Mouse (Mus musculus) left cerebral cortex, adult 11 months (tissue): Measurements from ENCODE around the gene Lrriq3.
A peak's percentile ranks its signal among the peaks of the same experiment; 100 is the strongest.

Source experiments
- DNase-seq: peaks from one replicate; pipeline ENCODE4 v3.0.0; 2022; ENCODE audit warnings: low spot score

The Lrriq3 gene

DNA sequence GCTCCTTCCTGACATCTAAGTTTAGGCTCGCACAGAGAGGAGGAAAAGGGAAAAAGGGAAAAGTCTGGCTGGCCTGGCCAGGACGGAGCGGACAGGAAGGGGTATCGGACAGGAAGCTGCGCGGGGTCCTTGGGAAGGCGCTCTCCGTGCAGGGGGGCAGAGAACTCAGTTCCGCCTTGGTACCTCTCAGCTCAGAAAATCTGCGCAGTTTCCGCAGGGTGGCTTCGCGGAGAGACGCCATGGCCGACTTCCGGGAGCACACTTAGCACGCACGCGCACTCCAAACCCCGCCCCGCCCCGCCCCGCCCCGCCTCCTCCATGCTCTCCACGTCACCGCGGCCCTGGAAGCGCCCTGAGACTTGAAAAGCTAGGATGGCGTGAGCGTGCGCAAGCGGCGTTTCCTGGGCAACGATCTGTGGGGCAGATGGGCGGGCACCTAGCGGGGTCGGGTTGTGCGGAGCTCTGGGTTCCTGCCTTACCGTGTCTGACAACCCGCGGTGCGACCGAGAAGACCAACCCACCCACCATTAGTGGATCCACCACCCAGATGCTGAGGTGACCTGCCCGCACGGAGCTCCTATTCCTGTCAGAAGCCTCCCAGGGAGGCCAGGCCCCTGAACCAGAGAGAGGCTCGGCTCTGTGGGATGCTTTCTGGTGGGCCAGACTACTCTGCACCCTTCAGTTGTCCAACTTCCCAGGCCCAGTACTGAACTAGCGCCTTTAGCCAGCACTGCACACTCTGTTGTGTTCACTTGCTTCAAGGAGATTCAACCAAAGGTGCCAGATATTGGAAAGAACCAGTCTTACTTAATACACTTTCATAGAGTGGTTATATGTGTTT lies at the start of gene Lrriq3, which contains the start of gene Fpgt:
Gene Lrriq3 (plus strand): TSS at position 319 of the 841 bp plus-strand sequence.
Gene Fpgt (minus strand): TSS at position 288 of the 841 bp plus-strand sequence.
- DNase-seq, result peak; percentile 86

DNA sequence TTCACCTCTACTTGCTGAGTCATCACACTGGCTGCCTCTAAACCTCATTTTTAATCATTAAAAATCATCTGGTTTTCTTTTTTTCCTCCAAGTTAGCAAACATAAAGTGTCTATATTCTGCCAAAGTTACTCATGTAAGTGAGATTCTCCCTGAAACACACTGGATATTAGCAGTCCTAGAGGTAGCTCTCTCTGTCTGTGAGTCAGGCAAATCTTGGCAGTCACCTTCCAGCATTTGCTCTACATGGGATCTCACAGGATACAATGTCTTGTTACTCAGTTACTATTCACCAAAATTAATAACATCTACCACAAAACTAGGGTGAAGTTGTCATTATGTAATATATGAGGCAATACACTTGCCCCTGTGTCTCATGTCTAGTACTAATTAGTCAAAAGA lies 41.2 kb upstream of the Lrriq3 start:
- no peak for DNase-seq

DNA sequence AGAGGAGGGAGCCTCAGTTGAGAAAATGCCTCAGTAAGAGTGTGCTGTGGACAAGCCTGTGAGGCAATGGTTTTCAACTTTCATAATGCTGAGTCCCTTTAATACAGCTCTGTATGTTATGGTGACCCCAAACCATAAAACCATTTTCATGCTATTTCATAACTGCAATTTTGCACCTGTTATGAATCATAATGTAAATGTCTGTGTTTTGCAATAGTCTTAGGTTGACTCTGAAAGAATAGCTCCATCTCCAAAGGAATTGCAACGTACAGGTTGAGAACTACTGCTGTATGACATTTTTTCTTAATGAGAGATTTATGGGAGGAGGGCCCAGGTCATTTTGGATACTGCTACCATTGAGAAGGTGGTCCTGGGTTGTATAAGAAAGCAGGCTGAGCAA lies 40.0 kb upstream of the Lrriq3 start:
- DNase-seq, result no peak

DNA sequence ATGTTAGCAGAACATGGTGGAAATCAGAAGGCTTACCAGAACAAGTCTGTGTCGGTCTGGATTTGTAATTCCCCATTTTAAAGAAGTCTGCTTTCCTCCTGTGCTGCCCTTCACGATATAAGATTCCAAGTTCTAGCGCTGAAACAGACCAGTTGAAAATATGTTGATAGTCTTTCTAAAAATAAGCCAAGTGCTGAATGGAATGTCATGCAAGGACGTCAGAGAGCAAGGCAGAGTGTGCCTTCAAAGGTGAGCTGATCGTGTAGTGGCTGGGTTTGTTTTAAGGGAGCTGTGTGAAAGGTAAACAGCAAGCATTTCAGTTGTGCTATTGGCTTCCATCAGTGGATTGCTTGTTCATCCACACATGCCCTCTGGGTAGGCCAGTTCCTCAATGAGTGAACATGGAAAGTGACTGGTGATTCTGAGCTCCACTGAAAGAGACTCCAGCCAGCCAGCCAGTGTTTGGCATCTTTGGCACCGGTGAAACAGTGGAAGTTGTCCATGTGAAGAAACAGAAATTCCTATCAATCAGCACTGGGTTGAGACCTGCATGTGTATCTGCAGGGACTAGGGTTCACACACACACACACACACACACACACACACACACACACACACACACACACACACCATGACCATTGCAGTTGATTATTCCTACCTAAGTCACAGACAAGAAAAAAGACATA lies 37.9 kb upstream of the Lrriq3 start, which contains the start of gene Tnni3k:
Gene Tnni3k (minus strand): TSS at position 177 of the 686 bp plus-strand sequence.
- no peak for DNase-seq

DNA sequence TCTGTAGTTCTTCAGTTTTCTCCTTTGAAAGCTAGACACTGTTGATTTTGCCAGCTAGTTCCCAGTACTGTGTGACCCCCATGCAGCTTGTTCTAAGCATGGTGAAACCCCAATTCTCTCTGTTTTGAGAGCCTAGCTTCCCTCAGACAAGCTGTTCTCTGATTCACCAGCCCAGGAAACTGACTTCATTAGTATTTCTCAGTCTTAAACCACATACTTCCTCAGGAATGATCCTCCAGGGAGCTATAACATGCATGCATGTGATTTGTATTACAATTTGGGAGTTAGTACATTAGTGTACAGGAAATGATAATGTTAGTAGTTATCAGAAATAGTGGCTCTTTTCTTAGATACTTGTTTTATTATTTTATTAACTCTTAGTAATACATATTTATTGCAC lies 36.6 kb upstream of the Lrriq3 start:
- DNase-seq, result no peak

DNA sequence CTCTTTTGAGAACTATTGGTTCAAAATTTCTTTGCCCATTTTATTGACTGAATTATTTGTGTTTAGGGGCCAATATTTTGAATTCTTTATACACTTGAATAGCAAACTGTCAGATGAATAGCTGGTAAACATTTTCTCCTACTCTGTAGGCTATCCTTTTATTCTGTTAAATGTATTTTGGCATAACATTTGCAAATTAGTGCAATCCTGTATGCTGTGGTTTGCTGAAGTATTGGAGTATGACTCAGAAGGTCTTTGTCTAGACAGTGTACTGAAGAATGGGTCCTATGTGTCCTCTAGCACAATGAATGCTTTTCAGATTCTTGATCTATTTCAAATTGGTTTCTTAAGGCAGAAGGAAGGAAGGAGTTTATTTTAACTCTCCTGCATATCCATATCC lies 35.7 kb upstream of the Lrriq3 start:
- no peak for DNase-seq

DNA sequence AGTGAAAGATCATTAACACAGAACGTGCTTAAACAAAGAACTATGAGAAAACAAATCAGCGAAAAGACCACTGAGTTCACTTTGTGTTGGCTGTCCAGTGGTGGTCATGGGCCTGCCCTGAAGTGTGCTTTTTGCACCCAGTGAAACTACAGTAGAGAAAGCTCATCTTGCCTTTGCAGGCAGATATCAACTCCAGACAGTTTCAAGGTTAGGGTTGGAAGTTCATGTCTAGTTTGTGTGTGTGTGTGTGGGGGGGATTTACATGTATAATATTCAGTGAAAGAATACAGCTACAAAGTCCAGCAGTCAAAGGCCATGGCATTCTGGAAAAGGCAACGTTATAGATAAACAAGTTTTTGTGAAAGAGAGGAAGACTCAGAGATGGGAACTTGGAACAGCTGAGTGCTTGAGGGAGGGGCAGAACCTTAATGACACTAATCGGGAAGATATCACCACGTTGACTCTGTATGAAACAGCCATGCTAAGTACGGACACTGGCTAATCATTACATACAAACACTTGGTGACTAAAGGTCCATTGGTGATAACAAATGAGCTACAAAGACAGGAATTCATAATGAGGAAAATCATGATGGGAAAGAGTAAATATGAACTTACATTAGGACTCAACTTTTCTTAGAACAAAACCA lies 34.3 kb upstream of the Lrriq3 start:
- DNase-seq, result no peak

DNA sequence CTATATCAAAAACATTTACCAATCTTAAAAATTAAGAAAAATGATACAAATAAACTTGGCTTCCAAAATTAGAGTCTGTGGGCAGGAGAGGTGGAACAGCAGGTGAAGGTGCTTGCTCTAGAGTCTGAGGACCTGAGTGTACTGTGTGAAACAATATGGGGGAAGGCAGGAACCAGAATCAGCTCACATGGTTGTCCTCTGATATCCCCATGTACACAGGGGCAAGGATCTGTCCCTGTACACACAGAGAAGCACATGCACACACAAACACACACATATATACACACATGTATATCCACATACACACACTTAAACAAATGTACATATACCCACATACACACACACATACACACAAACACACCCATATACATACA lies 33.8 kb upstream of the Lrriq3 start:
- DNase-seq, result no peak

DNA sequence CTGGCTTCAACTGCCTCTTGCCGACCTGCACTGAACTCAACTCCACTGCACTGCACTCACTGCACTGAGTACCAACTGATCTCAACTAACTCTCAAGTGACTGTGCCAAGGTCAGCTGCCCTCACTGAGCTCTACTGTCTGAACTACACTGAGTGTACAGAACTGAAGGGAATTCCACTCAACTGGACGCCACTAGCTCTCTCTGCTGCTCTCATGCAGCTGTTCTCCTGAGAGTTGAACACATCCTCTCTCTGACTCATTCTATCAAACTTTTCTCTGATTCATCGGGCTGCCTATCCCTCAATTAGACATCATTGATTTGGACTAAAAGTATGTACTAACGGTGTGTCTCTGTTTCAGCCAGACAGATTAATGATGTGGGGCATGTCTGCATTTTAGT lies 15.3 kb upstream of the Lrriq3 start:
- no peak for DNase-seq

DNA sequence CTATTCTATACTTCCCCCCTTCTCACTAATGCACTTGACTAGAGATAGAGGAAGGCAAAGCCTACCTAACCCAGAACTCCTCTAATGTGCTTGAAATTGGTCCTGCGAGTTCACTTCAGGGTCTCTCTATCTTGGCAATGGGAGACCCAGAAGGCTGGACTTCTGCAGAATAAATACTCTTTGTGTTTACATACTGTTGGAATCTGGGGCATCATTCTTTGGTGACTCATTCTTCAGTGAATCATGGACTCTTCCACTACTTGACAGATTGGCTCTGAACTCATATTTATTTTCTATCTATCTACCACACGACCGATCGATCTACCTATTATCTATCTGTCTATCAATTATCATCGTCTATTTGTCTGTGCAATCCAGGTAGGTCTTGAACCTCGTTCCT lies 1.2 kb upstream of the Lrriq3 start:
- no peak for DNase-seq

DNA sequence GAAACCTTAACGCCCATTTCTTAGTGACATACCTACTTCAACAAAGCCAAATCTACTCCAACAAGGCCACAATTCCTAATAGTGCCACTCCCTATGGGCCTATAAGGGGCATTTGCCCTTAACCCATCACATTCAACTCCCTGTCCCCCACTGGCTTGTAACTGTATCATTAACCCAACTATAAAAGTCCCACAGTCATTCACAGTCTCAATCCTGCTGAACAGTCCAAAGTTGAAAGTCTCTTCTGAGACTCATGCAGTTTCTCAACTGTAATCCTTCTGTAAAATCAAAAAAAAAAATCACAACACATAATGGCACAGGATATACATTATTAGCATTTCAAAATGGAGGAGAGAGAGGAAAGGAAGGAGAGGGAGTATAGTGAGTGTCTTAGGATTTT lies 6.0 kb downstream of the Lrriq3 start:
- no peak for DNase-seq

DNA sequence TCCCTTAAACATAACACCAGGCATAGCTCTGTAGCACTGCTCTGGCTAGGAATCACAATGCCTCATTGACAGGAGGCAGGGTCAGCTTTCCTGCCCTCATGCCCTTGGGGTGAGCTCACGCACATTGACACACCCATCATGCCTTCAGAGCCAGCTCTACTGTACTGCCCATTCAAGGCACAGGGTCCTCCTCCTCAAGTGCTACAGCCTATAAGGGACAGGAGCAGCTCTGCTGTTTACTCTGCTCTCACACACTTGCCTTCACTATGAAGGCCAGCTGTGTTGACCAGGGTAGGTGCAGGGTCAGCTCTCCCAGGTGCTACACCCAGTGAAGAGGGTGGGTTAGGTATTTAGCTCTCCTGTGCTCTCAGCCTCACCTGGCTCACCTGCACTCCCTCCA lies 12.7 kb downstream of the Lrriq3 start:
- DNase-seq, result no peak

DNA sequence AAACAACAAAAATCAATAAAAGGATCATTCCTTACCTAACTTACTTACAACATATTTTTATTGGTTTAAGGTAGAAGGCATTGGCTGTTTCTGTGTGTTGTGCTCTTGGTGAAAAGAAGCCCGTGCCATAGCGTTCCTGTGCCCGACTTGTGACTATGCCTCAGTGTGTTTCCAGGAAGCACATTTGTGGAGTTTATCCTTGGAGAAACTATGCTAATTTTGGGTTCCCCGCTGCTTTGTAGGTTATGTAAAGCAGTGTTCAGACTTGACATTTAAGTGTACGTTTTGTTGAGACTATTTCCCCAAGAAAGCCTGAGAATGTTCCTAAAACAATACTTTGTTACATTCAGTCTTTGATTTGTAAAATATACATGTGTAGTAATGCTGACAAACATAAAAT lies 44.5 kb downstream of the Lrriq3 start:
- no peak for DNase-seq

DNA sequence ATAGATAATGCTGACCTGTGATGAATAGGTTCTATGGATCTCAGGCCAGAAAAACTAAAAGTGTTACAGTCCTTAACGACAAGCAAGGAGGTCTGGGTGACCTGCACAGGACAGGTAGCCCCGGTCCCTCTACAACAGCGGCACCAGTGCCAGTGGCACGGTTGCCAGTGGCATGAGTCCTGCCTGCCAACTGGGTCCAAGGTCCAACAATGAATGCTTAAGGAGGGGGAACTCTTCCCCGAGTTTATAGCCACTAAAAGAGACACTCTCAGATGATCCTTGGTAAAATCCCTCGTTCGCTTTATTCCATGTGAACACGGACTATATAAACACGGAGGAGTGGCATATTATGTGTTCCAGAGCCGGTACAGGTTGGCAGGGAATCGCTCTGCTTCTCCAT lies 47.8 kb downstream of the Lrriq3 start:
- no peak for DNase-seq

DNA sequence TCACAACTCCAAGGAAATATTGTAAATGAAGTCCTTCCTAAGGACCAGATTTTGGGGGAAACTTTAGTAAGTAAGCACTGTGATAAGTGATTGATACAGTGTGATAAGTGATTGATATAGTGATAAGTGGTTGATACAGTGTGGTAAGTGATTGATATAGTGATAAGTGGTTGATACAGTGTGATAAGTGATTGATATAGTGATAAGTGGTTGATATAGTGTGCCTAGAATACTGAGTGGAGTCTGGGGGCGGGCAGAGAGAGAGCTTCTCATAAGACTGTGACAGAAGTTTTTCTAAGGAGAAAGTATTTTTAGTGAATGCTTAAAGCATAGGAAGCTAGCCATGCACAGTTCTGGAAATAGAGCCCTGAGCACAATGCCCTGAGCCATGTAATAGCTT lies 51.1 kb downstream of the Lrriq3 start:
- DNase-seq, result no peak

DNA sequence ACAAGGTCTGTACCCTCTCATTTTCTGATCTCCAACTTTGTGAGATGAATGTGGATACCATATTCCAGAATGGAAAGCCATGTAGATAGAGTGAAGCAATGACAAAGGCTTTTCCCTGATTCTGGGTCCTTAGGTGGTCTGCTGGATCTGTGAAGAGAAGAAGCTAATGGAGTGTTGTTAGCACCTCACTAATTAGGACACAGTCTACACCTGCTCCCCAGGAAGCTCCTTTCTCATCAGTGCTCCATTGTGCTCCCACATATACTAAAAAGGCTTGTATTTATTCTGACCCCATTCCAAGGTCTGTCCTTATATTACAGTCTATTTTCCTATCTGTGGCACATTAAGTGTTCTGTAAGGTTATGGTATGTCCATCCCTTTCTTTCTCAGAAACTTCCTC lies 68.6 kb downstream of the Lrriq3 start:
- DNase-seq, result no peak

DNA sequence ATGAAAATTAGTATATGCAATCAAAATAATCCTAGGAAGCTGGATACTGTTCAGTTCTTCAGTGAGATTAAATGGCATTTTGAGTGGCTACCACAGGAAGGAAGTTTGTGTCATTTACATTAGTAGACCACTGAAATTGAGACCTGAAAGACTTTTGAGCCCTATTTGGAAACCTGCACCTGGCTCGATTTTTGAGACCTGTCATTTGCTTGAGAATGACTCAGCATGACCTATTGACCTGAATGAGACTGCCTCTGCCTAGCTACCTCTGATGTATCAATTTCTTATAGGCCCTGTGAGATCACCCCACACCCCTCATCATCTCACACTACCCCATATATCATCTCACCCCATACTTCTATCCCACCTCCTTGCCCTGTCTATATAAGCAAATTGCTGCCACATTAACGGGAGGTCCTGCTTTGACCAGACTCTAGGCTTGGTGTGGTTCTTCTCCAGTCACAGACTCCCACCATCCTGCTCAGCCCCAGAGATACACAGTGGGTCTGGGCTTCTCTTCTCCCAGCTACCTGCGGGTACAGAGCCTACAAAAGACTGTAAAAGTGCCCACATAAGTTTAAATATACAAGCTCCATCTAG lies 87.2 kb downstream of the Lrriq3 start:
- no peak for DNase-seq

DNA sequence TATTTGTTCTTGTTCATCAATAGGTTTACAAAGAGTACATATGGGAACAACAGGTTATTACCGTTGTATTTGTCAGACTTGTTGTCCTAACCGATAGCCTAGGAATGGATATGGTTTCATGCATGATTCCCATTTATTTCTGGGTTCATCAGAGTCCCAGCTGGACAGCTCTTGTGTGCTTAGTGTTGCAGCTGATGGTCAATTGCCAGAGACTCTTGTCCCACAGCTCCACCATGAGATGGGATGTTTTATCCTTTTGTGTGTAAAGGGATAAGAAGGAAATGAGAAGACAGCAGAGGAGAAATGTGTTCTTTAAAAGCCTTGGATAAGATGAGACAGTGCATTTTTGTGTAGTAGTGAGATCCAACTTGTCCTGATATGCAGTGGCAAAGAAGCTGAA lies 93.2 kb downstream of the Lrriq3 start:
- no peak for DNase-seq

DNA sequence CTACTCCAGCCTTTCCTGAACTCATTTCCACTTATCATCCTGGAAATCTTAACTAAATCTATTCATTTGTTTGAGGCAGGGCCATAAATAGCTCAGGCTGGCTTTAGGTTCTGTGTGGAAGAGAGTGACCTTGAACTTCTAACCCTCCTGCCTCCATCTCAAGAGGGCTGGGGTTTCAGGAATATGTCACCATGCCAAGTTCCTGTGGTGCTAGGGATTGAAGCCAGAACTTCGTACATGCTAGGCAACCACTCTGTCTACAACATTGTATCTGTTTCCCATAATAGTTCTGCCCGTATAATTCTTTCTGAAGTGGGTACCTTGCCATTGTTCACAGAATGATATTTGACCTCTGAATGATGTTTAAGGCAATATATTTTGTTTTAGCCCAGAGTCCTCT lies 95.6 kb downstream of the Lrriq3 start:
- no peak for DNase-seq

DNA sequence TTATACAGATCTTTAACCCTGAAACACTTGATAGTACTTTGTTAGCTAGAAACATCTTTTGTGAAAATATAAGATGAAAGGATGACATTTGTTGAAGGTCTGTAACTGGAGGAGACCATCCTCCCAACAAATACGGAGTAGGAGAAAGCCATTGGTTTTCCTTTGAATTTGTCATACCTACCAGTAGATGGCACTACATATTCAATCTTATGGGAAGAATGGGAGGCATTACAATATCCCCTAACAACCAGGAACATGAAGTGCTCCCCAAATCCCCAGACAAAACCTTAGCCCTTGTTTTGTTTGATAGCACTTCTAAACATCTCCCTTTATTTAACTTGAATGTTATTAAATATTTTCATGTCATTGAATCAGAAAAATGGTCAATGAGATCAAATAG lies 141.7 kb downstream of the Lrriq3 start:
- DNase-seq, result peak; percentile 7

DNA sequence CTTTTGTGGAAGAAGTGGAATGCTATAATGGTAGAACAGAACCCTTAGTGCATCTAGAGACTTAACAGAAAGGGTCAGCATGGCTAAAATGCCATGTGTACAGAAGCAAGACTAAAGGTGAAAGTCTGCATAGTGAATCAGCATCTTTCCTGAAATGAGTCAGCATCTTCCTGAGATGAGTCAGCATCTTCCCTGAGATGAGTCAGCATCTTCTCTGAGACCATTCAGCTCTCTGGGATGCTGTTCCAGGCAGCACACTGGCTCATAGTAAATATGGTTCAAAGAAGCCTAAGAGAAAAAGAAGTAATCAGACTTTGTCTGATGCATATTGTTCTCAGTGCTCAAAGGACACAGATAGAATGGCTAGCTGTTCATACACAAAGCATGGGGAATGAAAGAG lies 142.3 kb downstream of the Lrriq3 start:
- DNase-seq, result peak; percentile 2
